Mouse (Mus musculus): ENCODE data around the gene Inpp5f.

Inpp5f gene

DNA sequence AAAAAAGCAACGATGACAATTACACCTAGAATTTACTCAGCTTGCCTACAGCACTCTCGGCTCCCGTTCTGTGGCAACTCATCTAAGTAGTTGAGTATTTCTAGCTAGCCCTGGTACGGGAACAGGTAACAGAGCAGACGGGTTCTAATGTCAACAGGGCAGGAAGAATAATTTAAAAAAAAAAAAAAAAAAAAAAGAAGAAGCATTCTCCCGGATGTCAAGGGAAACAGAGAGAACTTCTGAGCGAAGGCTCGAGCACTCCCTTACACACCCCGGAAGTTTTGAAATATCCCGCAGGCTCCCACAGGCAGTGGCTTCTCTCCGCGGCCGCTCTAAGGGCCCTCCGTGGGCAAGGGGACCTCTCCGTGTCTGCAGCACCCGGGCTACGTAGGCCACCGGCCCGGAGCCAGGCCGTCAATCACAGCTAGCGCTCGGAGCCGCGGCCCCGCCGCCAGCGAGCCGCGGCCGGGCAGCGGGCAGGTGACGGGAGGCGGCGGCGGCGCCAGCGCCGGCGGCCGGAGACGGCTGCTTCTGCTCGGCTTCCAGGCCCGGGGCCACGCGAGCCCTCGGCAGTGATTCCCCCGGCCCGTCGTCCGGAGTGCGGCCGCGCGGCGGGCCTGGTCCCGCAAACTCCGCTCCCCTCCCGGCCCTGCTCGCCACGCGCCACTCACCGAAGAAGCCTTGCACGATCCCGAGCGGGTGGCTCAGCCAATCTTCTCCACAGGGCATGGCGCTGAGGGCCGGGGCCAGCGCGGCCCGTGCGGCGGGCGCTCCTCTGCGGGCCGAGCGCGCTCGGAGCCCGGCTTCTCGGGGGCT lies 128.5 kb downstream of the Inpp5f start:
- peak; percentile 69 for DNase-seq (ENCODE audit: low spot score)

DNA sequence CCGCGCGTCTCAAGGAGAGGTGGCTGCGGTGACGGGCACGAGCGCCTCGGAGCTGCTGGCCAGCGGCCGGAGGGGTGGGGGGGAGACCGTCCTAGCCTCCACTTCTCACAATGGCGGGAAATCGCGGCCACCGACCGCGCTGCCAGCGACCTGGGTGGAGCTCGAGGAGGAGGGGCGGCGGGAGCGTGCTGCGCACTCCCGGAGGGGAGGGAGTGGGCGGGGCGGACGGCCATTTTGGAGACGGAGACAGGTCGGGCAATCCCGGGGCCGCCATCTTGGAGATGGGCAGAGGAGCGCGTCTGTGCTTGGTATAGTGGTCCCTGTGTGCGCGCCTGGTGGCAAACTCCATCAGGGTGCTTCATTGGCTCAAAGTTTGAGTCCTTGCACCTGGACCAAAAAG lies 129.2 kb downstream of the Inpp5f start, which contains the start of gene Mcmbp:
Gene Mcmbp (minus strand): TSS at position 162 of the 400 bp plus-strand sequence.
- peak; percentile 97 for DNase-seq (ENCODE audit: low spot score)

DNA sequence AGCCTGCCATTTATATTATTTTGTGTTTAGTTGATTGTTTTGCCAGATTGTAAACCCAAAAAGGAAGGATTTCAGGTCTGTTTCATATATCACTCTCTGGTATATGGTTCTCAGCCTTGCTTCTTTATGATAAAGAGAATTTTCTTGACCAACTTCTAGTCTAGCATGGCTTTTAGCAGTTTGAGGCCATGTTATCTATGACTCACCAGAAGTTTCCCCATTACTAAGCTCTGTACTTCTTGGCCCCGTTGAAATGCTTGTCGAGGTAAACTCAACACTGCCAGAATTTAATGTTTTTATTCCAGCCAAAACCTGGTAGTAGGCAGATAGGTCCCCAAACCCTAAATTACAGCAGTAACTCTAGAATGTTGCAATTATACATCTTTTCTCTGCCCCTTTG lies 132.8 kb downstream of the Inpp5f start:
- DNase-seq (ENCODE audit: low spot score), result no peak

DNA sequence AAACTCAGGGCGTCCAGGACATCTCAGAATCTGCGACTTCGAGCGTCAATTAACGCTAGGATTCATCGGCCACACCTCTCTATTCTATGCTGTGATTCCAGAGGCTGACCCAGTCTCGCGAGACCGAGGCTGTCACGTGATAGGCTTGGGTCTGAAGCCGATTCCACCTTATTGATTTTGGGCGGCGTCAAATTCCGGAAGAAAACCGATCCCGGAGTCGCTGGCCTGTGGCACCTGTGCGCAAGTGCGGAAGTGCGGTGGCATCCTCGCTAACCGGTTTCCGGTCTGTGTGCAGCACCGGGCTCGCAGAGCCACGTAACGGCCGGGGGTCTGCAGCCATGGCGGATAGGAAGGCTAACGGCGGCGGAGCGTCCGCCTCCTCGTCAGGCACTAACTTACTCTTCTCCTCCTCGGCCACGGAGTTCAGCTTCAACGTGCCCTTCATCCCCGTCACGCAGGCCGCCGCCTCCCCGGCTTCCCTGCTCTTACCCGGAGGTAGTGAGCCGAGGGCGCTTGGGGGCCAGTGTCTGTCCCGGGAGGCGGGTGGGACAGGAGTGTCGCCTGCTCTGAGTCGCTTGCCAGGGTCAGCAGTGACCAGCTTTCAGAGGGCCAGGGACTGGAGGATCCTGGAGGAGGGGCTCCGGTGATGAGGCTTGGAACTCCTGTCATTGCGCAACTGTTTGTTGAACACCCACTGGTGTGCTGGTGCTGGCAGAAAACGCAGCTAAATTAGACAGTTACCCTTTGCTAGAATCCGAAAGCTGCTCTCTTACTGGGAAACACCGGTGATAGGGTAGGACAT lies 133.8 kb downstream of the Inpp5f start, which contains the start of gene Sec23ip:
Gene Sec23ip (plus strand): TSS at position 260 of the 802 bp plus-strand sequence.
- peak; percentile 97 for DNase-seq (ENCODE audit: low spot score)
